Mouse (Mus musculus) frontal cortex, adult (tissue): ENCODE measurements around the gene Flt3l.
"Not testable (repeated sequence)": the region's sequence is repeated elsewhere in the genome, so short reads cannot be mapped to it uniquely, and the experiment has no call there.

Experiments used
- ATAC-seq: cut with Nextera tagmentation; 2 replicates; pipeline ENCODE4 v1.9.2; 2017; ENCODE audit warnings: mild to moderate bottlenecking, moderate library complexity, mixed read lengths; ENCODE audit not compliant: low TSS enrichment

The Flt3l gene

GRCm38 (mm10) chr7:45163735-45164490 is 27.7 kb upstream of the Flt3l start, which contains the start of gene Slc17a7:
Slc17a7 (plus strand) TSS chr7:45163949.
- no peak for ATAC-seq

DNA sequence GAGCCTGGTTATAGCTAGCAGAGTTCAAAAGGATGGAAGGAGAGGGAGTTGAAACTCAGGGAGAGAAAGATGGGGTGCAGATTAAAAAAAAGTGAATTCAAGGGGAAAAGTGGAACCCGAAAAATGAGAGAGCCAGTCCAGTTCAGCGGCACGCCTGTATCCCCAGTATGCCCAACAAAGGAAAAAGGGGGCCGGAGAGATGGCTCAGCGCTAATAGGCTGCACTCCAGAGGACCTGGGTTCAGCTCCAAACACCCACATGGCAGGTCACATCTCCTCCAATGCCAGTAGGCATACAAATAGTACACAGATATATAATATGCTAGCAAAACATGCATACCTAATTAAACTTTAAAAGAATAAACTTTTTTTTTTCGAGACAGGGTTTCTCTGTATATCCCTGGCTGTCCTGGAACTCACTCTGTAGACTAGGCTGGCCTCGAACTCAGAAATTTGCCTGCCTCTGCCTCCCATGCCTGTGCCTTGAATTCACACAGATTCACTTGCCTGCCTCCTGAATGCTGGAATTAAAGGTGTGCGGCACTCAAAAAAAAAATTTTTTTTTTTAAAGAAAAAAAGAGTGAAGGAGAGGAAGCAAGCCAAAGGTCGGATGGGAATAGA is 26.9 kb upstream of the Flt3l start:
- no peak for ATAC-seq

- ATAC-seq: peak; percentile 35; the same call in 1 of the 2 replicates
Observed at GRCm38 (mm10) chr7:45162551-45162950, 26.3 kb upstream of the Flt3l start.

DNA sequence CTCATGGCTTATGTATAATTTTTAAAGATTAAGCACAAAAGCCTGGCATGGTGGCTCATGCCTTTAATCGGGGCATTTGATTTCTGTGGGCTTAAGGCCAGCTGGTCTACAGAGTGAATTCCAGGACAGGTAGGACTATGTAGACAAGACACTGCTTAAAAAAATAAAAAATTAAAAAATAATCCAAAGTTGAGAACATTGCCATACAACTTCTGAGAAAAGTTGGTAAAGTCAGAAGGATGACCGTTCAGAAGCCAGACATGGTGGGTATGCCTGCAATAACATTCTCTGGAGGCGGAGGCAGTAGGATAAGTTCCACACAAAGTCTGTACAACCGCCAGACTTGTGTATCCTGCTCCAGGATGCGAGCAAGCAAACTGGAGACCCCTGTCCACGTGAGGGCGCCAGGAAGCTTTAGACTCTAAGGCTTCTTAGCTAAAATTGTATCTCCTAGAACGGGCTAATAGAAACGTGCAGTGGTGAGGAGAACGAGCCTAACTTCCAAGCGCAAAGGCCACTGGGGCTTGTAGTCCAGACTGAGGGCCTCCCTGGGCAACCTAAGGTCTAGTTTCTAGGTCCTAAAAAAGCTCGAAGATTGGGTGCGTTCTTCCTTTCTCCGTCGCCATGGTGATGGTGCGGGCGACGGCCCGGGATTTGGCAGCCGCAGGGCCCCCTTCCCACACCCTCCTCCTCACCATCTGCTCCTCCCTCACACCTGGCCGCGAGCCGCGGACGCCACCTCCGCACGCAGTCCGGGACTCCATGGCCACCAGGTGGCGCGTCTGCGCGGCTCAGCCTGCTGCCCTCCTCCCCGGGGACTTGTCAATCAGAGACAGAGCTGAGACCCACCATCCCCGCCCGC is 25.6 kb upstream of the Flt3l start:
- peak; percentile 69 for ATAC-seq

GRCm38 (mm10) chr7:45160866-45161265 is 24.6 kb upstream of the Flt3l start:
- ATAC-seq: no peak

- ATAC-seq: no peak
Observed at GRCm38 (mm10) chr7:45160316-45160800, 24.1 kb upstream of the Flt3l start.

GRCm38 (mm10) chr7:45158991-45159390 is 22.8 kb upstream of the Flt3l start:
- ATAC-seq: no peak

- ATAC-seq: no peak
Observed at GRCm38 (mm10) chr7:45157459-45157858, 21.2 kb upstream of the Flt3l start.

GRCm38 (mm10) chr7:45156206-45156605 is 20.0 kb upstream of the Flt3l start:
- no peak for ATAC-seq

DNA sequence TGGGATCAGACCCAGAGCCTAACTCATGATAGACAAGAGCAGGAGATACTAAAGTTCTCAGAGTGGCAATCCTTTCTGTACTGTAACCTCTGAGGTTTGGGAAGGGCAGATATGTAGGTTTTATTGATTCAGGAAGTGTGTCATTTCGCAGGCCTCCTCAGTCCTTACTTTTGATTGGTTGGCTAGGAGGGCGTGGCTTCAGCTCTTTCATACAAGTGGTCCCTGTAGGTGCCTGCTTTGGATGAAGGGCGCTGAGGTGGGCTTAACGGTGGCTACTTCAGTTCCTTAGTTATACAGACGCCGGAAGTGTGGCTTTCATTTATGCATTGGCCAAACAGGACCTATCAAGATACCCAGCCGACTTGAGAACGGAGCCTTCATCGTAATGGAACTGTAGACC is 19.4 kb upstream of the Flt3l start:
- ATAC-seq: no peak

- ATAC-seq: no peak
Observed at GRCm38 (mm10) chr7:45154993-45155514, 18.8 kb upstream of the Flt3l start.

DNA sequence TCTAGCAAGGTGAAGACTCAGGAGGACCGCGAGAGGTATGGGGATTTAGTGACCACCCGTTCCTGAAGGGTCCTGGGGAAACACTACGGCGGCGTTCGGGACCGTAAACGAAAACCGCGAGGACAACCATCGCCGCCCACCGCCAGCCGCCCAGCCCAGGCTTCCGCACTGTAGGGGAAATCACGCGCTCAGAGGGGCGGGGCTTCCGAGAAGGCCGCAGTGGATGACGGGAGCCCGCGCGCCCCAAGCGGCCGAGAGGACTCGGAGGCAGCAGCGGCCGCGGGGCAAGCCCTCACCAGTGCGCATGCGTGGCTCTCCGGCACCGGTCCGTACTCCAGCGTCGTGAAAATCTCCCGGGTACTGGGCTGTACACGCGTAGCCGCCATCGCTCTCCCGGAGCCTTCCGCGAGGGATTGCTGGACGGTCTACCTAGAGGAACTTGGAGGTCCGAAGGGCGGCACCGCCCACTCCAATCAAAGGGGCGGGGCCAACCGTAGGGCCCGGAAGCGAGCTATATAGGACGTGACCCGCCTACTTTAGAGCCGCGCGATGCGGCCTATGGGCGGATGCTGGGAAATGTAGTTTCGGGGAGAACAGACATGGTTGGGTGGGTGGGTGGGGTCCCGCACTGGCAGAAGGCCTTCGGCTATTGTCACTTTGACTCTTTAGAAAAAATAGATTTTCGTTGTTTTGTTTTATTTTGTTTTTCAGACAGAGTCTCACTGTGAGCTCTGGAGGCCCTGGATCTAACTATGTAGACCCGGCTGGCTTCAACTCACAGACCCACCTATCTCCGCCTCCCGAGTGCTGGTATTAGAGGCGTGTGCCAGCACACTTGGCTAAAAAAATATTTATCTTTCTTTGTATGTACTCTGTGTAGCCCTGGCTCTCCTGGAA is 18.1 kb upstream of the Flt3l start, which contains the start of the genes Pih1d1 and Aldh16a1:
TSS of gene Pih1d1 (plus strand) at position 208 of the 897 bp plus-strand sequence.
TSS of gene Aldh16a1 (minus strand) at position 489 of the 897 bp plus-strand sequence.
- peak; percentile 91 for ATAC-seq

DNA sequence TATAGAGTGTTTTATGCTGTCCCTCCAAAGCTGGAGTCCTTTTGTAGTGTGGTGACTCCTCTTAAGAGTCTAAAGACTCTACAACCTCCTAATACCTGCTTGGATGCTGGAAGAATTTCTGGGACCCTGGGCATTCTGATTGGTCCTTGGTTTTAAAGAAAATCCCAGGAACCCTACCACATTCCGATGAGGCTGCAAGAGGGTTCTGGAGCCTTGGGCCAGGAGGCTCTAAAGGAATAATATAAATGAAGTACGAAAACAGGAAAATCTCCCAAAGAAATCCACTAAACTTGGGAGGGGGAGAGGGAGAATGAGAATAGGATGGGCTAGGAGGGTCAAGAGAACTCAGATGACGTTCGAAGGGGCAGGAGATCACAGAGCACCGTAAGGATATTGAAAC is 17.4 kb upstream of the Flt3l start:
- ATAC-seq: no peak

DNA sequence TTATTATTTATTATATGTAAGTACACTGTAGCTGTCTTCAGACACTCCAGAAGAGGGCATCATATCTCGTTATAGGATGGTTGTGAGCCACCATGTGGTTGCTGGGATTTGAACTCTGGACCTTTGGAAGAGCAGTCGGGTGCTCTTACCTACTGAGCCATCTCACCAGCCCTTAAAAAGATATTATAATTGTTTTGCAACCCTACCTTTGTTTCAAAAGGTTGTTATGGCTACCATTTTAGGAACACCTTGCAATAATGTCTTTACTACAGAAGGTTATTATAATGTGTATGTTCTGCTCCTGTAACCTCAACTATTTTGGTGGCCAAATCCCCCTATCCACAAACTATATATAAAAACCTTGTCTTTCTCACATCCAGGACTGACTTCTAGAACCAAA is 16.8 kb upstream of the Flt3l start:
- not testable (repeated sequence) for ATAC-seq

DNA sequence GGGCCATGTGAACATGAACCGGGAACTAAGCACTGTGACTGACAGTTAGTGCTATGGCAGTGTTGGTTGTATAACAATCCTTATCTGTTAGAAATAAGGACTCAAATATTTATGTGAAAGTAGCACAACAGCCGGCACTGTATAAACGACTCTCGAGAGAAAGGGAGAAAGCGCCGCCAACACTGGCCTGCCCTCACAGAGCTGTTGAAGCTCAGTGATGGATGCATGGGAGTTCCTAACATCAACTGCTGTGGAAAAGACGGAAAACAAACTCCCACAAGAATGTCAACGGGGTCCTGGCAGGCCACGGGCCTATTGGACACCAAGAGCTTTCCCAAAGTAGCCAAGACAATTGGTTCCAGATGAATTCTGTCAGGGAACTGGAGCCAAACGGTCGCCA is 15.1 kb upstream of the Flt3l start:
- no peak for ATAC-seq

GRCm38 (mm10) chr7:45150321-45150720 is 14.1 kb upstream of the Flt3l start:
- no peak for ATAC-seq

DNA sequence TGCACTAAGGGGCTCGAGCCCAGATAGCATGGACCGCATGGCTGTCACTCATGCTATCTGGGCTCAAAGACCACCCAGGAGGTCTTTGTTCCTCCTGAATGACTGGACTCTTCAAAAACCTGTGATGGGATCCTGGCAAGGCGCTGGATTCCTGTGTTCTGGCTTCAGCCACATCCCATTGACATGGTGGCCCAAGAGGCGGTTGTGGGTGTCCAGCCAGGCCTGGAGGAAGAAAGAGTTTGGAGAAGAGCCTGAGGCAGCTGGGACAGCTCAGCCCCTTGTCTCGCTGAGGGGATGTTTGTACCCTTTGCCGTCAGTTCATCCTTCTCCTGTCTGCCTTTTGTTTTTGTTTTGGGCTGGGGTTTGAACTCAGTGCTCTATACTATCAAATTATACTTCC is 13.3 kb upstream of the Flt3l start:
- no peak for ATAC-seq

DNA sequence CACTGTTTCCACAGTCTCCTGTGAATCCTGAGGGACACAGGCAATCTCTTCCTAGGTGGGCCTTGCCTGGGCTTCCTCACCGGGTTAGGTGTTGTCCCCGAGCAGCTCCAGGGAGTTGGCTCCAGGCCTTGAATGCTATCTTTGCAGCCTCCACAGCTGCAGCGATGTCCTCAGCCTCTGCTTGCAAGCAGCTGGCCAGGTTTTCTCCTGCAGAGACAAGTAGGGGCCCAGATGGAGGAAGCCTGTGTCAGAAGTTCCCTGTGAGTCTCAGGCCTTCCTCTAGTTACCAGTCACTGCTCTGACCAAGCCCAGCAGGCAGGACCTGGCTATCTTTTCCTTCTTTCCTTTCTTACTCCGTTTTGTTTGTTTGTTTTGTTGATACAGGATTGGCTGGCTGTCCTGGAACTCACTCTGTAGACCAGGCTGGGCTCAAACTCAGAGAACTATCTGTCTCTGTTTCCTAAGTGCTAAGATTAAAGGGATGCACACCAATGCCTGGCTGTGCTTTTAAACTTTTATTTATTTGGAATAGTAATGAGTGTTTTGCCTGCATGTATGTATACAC is 12.4 kb upstream of the Flt3l start:
- no peak for ATAC-seq

DNA sequence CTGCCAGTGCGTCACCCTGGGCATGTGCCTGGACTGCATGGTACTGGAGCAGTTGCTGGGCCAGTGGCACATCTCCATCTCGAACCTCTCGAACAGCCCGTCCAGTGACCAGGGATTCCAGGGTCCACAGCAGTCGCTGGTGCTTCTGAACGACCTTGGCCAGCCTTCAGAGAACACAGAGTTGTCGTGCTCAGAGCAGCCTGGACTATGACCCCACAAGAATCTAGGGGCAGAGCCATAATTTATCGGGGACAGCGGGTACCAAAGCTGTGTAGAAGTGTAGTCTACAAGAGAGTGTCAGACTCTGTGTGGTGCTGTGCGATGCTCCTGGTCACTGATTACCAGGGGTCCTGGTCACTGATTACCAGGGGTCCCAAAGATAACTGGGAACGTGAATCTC is 11.7 kb upstream of the Flt3l start:
- no peak for ATAC-seq

GRCm38 (mm10) chr7:45147267-45147666 is 11.0 kb upstream of the Flt3l start:
- ATAC-seq: no peak

GRCm38 (mm10) chr7:45145460-45145859 is 9.2 kb upstream of the Flt3l start:
- no peak for ATAC-seq
